In the genomic region with DNA sequence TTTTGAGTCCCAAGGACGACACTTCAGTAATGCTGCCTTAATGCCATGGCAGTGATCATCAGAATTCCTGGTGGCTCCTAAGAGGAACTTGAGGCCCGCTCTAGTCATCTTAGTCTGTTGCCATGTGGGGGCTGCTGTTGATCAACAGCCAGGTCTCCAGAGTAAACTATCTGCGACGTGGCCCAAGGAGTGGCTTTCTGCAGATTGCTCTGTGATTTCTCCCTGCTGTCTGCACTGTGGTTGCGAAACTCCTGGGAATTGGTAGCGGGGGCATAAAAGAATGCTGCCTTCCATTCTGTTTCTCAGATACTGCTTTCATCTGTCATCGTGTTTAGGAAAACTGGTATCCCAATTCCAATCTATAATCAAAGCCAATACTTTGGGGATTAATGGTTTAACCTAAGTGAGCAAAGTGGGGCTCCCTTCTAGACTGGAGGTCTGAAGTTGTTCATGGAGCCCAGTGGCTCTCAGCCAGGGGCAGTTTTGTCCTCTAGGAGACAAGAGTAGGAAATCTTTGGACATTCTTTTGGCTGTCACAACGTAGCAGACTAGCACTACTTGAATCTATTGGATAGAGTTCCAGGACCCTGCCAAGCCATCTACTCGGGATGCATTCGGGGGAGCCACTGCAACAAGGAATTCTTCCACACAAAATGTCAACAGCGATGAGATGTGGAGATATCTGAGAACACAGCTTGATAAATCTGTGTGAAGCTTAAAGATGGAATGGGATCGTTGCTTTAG, we compare ENCODE assay signal across 24 mouse cellular contexts. TPM values are rescaled to one million over a fixed set of nuclear protein-coding genes. Genes with fewer than 3 reads are reported as not detected.
"Had no signal": no experiment of that assay in that cellular context is flagged by ENCODE, and none has a peak within 500 bp of the region (broad histone marks: within the 10 kb centered on the region; RNA-seq: fewer than 3 reads in every experiment).

No protein-coding gene starts in this region.

- ATAC-seq: intestine, embryonic 15.5 days; liver, postnatal 0 days had no signal

- H3K27me3 ChIP-seq: intestine, embryonic 15.5 days; kidney, embryonic 15.5 days; limb, embryonic 12.5 days; limb, embryonic 15.5 days; neural tube, embryonic 12.5 days; neural tube, embryonic 15.5 days had no signal

- H3K36me3 ChIP-seq: intestine, embryonic 15.5 days; kidney, embryonic 15.5 days; limb, embryonic 12.5 days; limb, embryonic 15.5 days had no signal

- H3K4me2 ChIP-seq: intestine, embryonic 15.5 days; kidney, embryonic 15.5 days; limb, embryonic 12.5 days; limb, embryonic 15.5 days; liver, embryonic 11.5 days; midbrain, embryonic 11.5 days; neural tube, embryonic 12.5 days; neural tube, embryonic 15.5 days had no signal

- DNase-seq: kidney, adult 11 months; kidney, adult 8-10 months; kidney, postnatal 10 days; kidney, postnatal 36 days; layer of hippocampus, postnatal 36 days; left cerebral cortex, postnatal 4 days; liver, postnatal 0 days; midbrain, embryonic 14.5 days; right cerebral cortex, adult 18-20 months; right cerebral cortex, postnatal 14 days; right cerebral cortex, postnatal 4 days; thymus, adult 2 months; thymus, postnatal 36 days had no signal

- H3K4me3 ChIP-seq: intestine, embryonic 15.5 days; kidney, embryonic 15.5 days; limb, embryonic 12.5 days; limb, embryonic 15.5 days; neural tube, embryonic 12.5 days; neural tube, embryonic 15.5 days had no signal

- H3K4me1 ChIP-seq: intestine, embryonic 15.5 days; kidney, embryonic 15.5 days; limb, embryonic 12.5 days; limb, embryonic 15.5 days; neural tube, embryonic 12.5 days had no signal

- H3K27ac ChIP-seq: intestine, embryonic 15.5 days; kidney, embryonic 15.5 days; limb, embryonic 12.5 days; limb, embryonic 15.5 days; liver, embryonic 14.5 days; neural tube, embryonic 12.5 days; neural tube, embryonic 15.5 days; stomach, postnatal 0 days had no signal

- H3K9me3 ChIP-seq: intestine, embryonic 15.5 days; kidney, embryonic 15.5 days; limb, embryonic 12.5 days; limb, embryonic 15.5 days; neural tube, embryonic 12.5 days; neural tube, embryonic 15.5 days had no signal

- H3K9ac ChIP-seq: intestine, embryonic 15.5 days; kidney, embryonic 15.5 days; limb, embryonic 12.5 days; limb, embryonic 15.5 days; liver, embryonic 14.5 days; liver, postnatal 0 days; neural tube, embryonic 12.5 days; neural tube, embryonic 15.5 days had no signal

RNA-seq across cellular contexts. Expression of gene Mapre3, which starts 11.5 kb away (rescaled TPM):
- total RNA-seq: megakaryocyte-erythroid progenitor cell, adult 5-6 weeks had no signal
